Mouse (Mus musculus): ENCODE measurements around the gene Dnajc16. TPM values are rescaled to one million over a fixed set of nuclear protein-coding genes. Genes with fewer than 3 reads are reported as not detected.
A peak's percentile ranks its signal among the peaks of the same experiment; 100 is the strongest.
"Not testable (repeated sequence)": the region's sequence is repeated elsewhere in the genome, so short reads cannot be mapped to it uniquely, and the experiment has no call there.

The Dnajc16 gene
- polyA plus RNA-seq, 1 experiment from 2014 or later, result 2.0 TPM

- no peak overlapping the region for H3K4me2 ChIP-seq
- ATAC-seq (ENCODE audit: insufficient read depth), result no peak
- peaks cover 96% of the 10 kb centered on the region for H3K36me3 ChIP-seq (replicated peaks)
- H3K4me1 ChIP-seq (replicated peaks), result no peaks in the 10 kb centered on the region
- H3K9me3 ChIP-seq (replicated peaks), result no peaks in the 10 kb centered on the region
- H3K4me3 ChIP-seq (replicated peaks), result no peak overlapping the region
- 89% methylated on average over 8 of the region's 8 CpGs for WGBS (ENCODE audit: insufficient replicate concordance)
- H3K27ac ChIP-seq (replicated peaks), result no peak overlapping the region
- H3K27me3 ChIP-seq, result no peaks in the 10 kb centered on the region
- no peak overlapping the region for H3K9ac ChIP-seq
These were observed 9.3 kb downstream of the Dnajc16 start for GRCm38 (mm10) chr4:141781201-141781985.

GRCm38 (mm10) chr4:141779828-141780227 is 10.9 kb downstream of the Dnajc16 start:
- WGBS (ENCODE audit: insufficient replicate concordance), result 81% methylated on average over 8 of the region's 8 CpGs
- Histone ChIP-seq H3K4me2 (no peak overlapping the region), H3K9ac (no peak overlapping the region), H3K27ac (replicated peaks) (no peak overlapping the region), H3K36me3 (replicated peaks) (peaks cover 97% of the 10 kb centered on the region), H3K27me3 (no peaks in the 10 kb centered on the region), H3K4me3 (replicated peaks) (no peak overlapping the region), H3K4me1 (replicated peaks) (no peaks in the 10 kb centered on the region), H3K9me3 (replicated peaks) (no peaks in the 10 kb centered on the region)
- no peak for ATAC-seq (ENCODE audit: insufficient read depth)

- 0 out of 2 replicates have a peak overlapping the region, but pooled peaks have one; percentile 93 for H3K27ac ChIP-seq (replicated peaks)
- H3K9ac ChIP-seq; H3K4me2 ChIP-seq; H3K9me3 ChIP-seq (replicated peaks); ATAC-seq (ENCODE audit: insufficient read depth); H3K27me3 ChIP-seq; H3K4me3 ChIP-seq (replicated peaks): not testable (repeated sequence)
- H3K4me1 ChIP-seq (replicated peaks), result peaks cover 48% of the 10 kb centered on the region
- peaks cover 94% of the 10 kb centered on the region for H3K36me3 ChIP-seq (replicated peaks)
- 81% methylated on average over 4 of the region's 4 CpGs for WGBS (ENCODE audit: insufficient replicate concordance)
These were observed 17.7 kb downstream of the Dnajc16 start for GRCm38 (mm10) chr4:141773019-141773418.

- no peak overlapping the region for H3K4me2 ChIP-seq
- H3K27me3 ChIP-seq, result no peaks in the 10 kb centered on the region
- H3K4me1 ChIP-seq (replicated peaks), result peaks cover 60% of the 10 kb centered on the region
- 20% methylated on average over 8 of the region's 8 CpGs for WGBS (ENCODE audit: insufficient replicate concordance)
- peak overlapping the region; percentile 93 for H3K27ac ChIP-seq (replicated peaks)
- no peak overlapping the region for H3K4me3 ChIP-seq (replicated peaks)
- H3K36me3 ChIP-seq (replicated peaks), result peaks cover 85% of the 10 kb centered on the region
- H3K9me3 ChIP-seq (replicated peaks), result no peaks in the 10 kb centered on the region
- H3K9ac ChIP-seq, result no peak overlapping the region
- ATAC-seq (ENCODE audit: insufficient read depth), result no peak
These were observed 18.9 kb downstream of the Dnajc16 start for GRCm38 (mm10) chr4:141771823-141772222.

- Histone ChIP-seq H3K27ac (replicated peaks) (peak overlapping the region; percentile 93), H3K4me3 (replicated peaks) (no peak overlapping the region), H3K9me3 (replicated peaks) (no peaks in the 10 kb centered on the region), H3K4me2 (no peak overlapping the region), H3K27me3 (no peaks in the 10 kb centered on the region), H3K9ac (no peak overlapping the region), H3K36me3 (replicated peaks) (peaks cover 82% of the 10 kb centered on the region), H3K4me1 (replicated peaks) (peaks cover 72% of the 10 kb centered on the region)
- 48% methylated on average over 8 of the region's 8 CpGs for WGBS (ENCODE audit: insufficient replicate concordance)
- ATAC-seq (ENCODE audit: insufficient read depth), result no peak
These were observed 21.1 kb downstream of the Dnajc16 start for GRCm38 (mm10) chr4:141769501-141770160.

GRCm38 (mm10) chr4:141767353-141768036 is 23.2 kb downstream of the Dnajc16 start:
- peaks cover 81% of the 10 kb centered on the region for H3K36me3 ChIP-seq (replicated peaks)
- 37% methylated on average over 19 of the region's 19 CpGs for WGBS (ENCODE audit: insufficient replicate concordance)
- peak; percentile 93 for ATAC-seq (ENCODE audit: insufficient read depth)
- H3K9ac ChIP-seq, result peak overlapping the region; percentile 47
- peak overlapping the region; percentile 70 for H3K4me2 ChIP-seq
- H3K4me1 ChIP-seq (replicated peaks), result peaks cover 74% of the 10 kb centered on the region
- H3K9me3 ChIP-seq (replicated peaks), result no peaks in the 10 kb centered on the region
- H3K4me3 ChIP-seq (replicated peaks), result peak overlapping the region; percentile 52
- peak overlapping the region; percentile 93 for H3K27ac ChIP-seq (replicated peaks)
- no peaks in the 10 kb centered on the region for H3K27me3 ChIP-seq

- Histone ChIP-seq H3K27ac (replicated peaks) (peak overlapping the region; percentile 93), H3K4me2 (peak overlapping the region; percentile 70), H3K4me3 (replicated peaks) (peak overlapping the region; percentile 52), H3K4me1 (replicated peaks) (peaks cover 71% of the 10 kb centered on the region), H3K27me3 (no peaks in the 10 kb centered on the region), H3K9me3 (replicated peaks) (no peaks in the 10 kb centered on the region), H3K36me3 (replicated peaks) (peaks cover 84% of the 10 kb centered on the region), H3K9ac (peak overlapping the region; percentile 47)
- ATAC-seq (ENCODE audit: insufficient read depth), result peak; percentile 2; the same call in 1 of the 2 replicates
- 59% methylated on average over 19 of the region's 19 CpGs for WGBS (ENCODE audit: insufficient replicate concordance)
These were observed 23.9 kb downstream of the Dnajc16 start for GRCm38 (mm10) chr4:141766668-141767352.

- Histone ChIP-seq H3K4me3 (replicated peaks) (no peak overlapping the region; the same call in 1 of the 2 replicates), H3K4me1 (replicated peaks) (peaks cover 66% of the 10 kb centered on the region), H3K9ac (peak overlapping the region; percentile 47; the same call in 1 of the 2 replicates), H3K27me3 (no peaks in the 10 kb centered on the region), H3K36me3 (replicated peaks) (peaks cover 86% of the 10 kb centered on the region), H3K9me3 (replicated peaks) (no peaks in the 10 kb centered on the region), H3K4me2 (peak overlapping the region; percentile 70), H3K27ac (replicated peaks) (peak overlapping the region; percentile 93)
- WGBS (ENCODE audit: insufficient replicate concordance), result 46% methylated on average over 8 of the region's 8 CpGs
- ATAC-seq (ENCODE audit: insufficient read depth), result no peak
These were observed 24.4 kb downstream of the Dnajc16 start for GRCm38 (mm10) chr4:141766316-141766667.

- no peaks in the 10 kb centered on the region for H3K27me3 ChIP-seq
- peaks cover 80% of the 10 kb centered on the region for H3K36me3 ChIP-seq (replicated peaks)
- 91% methylated on average over 3 of the region's 3 CpGs for WGBS (ENCODE audit: insufficient replicate concordance)
- H3K9ac ChIP-seq, result no peak overlapping the region
- no peak overlapping the region for H3K4me3 ChIP-seq (replicated peaks)
- H3K9me3 ChIP-seq (replicated peaks), result no peaks in the 10 kb centered on the region
- H3K4me1 ChIP-seq (replicated peaks), result peaks cover 62% of the 10 kb centered on the region
- H3K4me2 ChIP-seq, result no peak overlapping the region
- no peak for ATAC-seq (ENCODE audit: insufficient read depth)
- H3K27ac ChIP-seq (replicated peaks), result peak overlapping the region; percentile 33
These were observed 25.7 kb downstream of the Dnajc16 start for GRCm38 (mm10) chr4:141765008-141765407.

GRCm38 (mm10) chr4:141763476-141763875 is 27.3 kb downstream of the Dnajc16 start:
- H3K4me1 ChIP-seq (replicated peaks), result peaks cover 62% of the 10 kb centered on the region
- H3K9ac ChIP-seq, result no peak overlapping the region
- H3K4me2 ChIP-seq, result no peak overlapping the region
- H3K27me3 ChIP-seq, result no peaks in the 10 kb centered on the region
- no peak for ATAC-seq (ENCODE audit: insufficient read depth)
- H3K27ac ChIP-seq (replicated peaks), result no peak overlapping the region
- H3K4me3 ChIP-seq (replicated peaks), result no peak overlapping the region
- H3K9me3 ChIP-seq (replicated peaks), result no peaks in the 10 kb centered on the region
- WGBS (ENCODE audit: insufficient replicate concordance), result 86% methylated on average over 12 of the region's 12 CpGs
- peaks cover 65% of the 10 kb centered on the region for H3K36me3 ChIP-seq (replicated peaks)
